Mouse (Mus musculus): ENCODE measurements around the gene Hspbp1. TPM values are rescaled to one million over a fixed set of nuclear protein-coding genes. Genes with fewer than 3 reads are reported as not detected.

Gene Hspbp1
- polyA plus RNA-seq (2015; fragmentation: Nextera tagmentation; extraction: Ambion mirVana): 50.6 and 51.7 TPM in 2 replicates

DNA sequence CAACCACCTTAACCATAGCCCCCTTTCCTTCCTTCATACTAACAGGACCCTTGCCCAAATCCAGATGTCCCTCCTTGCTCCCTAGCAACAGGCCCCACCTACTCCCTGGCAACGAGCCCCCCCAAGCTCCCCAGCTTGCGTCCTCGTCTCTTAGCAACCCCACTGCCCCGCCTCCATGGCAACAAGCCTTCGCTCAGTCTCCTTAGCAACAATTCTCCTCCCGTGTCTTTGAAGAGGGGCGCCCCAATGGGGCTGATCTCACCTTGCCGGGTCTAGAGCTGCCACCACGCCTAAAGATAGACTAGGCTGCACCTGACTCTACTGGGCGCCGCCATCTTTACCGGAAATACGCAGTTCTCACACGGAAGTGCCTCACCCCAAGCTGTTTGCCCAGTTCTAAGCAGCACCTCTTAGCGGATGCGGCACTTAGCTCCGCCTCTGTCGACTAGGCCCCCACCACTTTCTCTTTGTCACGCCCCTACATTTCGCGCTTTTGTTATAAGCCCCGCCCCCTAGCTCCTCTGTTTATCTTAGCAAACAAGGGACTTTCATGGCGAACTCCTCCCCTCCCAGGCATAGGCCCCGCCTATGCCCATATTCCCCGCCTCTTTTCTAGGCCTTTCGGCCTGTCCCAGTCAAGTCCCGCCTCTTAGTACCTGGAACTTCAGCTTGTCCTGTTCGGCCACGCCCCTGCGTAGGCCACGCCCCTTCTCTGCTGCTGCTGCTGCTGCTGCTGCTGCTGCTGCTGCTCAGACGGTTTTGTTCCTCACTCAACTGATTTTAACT is at the start of gene Hspbp1:
Hspbp1 (minus strand) TSS at position 437 of the 786 bp plus-strand sequence.

DNA sequence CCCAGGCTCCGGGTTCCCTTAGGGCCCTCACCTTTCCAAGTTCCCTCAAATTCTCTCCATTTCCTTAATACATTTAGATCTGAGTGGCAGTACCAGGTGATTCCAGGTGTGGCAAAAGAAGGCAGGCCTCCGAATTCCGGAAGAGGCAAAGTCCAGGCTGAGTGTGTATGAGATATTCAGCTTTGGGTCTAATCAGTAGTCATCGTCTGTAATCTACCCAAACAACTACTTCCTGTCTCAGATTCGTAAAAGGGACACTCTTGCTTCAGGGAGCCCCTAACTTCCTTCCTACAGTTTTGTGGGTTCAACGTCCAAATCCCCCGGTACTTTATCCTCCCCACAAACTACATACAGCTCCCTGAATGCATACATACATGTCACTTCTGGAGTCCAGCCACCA is 40.3 kb upstream of the Hspbp1 start, which contains the start of gene Tmem150b:
Tmem150b (minus strand) TSS at position 81 of the 400 bp plus-strand sequence.

DNA sequence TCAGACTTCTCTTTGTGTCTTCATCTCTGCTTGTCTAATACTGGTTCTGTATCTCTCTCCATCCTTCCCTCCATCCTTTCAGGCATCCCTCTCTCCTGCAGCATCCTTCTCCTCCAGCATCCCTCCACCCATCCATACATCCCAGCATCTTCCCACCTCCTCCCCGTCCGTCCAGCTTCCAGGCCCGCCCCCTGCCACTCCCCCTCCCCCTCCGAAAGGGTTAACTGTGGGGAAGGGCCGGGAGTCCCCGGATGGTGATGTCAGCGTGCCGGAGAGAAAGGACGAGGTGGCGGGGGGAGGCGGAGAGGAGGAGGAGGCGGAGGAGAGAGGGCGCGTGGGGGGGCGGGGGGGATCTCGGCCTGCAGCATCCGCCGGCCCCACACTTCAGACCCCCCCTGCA is 5.5 kb upstream of the Hspbp1 start, which contains the start of gene Brsk1:
Brsk1 (plus strand) TSS at position 218 of the 400 bp plus-strand sequence.

DNA sequence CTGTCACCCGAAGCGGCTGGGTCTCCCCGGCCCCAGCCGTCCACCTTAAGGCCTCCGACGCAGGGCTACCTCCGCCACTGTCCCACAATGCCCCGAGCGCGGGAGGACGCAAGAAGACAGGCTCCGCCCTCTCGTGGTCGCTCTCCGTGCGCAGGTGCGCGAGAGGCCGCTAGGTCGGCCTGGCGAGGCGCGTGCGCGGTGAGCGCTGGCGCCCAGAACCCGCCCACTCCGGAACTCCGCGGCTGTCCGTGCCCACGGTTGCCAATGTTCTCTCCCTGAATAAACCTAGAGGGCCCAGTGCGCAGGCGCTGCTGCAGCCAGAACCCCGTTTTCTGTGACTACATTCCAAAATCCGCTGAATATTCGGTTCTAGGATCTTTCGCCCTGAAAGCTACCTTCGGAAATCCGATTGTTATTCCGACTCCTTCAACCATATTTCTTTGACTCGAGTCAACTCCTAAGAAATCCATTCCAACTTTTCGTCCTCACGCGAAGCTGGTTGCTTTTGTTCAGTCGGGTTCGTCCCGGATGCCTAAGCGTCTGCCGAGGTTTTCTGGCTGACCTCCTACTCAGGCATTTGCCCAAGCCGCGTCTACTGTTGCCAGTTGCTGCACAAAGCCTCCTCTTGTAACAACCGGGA is 25.8 kb downstream of the Hspbp1 start, which contains the start of gene Ppp6r1:
Ppp6r1 (minus strand) TSS at position 108 of the 640 bp plus-strand sequence.

DNA sequence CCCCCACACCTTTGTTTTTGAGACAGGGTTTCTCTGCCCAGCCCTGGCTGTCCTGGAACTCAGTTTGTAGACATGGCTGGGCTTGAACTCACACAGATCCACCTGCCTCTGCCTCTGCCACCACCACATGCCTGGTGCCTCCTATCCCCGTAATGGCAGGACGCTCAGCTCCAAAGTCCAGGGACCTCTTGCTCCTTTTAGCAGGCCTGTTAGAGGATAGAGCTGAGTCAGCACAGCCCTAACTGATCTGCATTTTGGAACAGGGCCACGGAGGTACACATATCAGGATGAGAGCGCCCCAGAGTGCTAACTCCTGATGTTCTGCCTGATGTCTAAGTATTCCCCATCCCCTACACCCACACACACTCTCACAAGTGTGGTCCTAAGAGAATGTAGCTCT is 53.8 kb downstream of the Hspbp1 start, which contains the start of gene Tmem86b:
Tmem86b (minus strand) TSS at position 392 of the 400 bp plus-strand sequence.

Other genes starting within 250 kb of the Hspbp1 start
- gene Rdh13, start 239.4 kb downstream of the Hspbp1 start, polyA plus RNA-seq (2015; fragmentation: Nextera tagmentation; extraction: Ambion mirVana): 19.3 and 21.4 TPM in 2 replicates
- gene Eps8l1, start 224.4 kb downstream of the Hspbp1 start, polyA plus RNA-seq (2015; fragmentation: Nextera tagmentation; extraction: Ambion mirVana): 7.6 and 9.7 TPM in 2 replicates
- gene Ppp1r12c, start 183.4 kb downstream of the Hspbp1 start, polyA plus RNA-seq (2015; fragmentation: Nextera tagmentation; extraction: Ambion mirVana): 60.9 and 67.4 TPM in 2 replicates
- gene Tnnt1, start 168.7 kb downstream of the Hspbp1 start, polyA plus RNA-seq (2015; fragmentation: Nextera tagmentation; extraction: Ambion mirVana): 102 and 107 TPM in 2 replicates
- gene Tnni3, start 160.8 kb downstream of the Hspbp1 start, polyA plus RNA-seq (2015; fragmentation: Nextera tagmentation; extraction: Ambion mirVana): 1.5 and 2.5 TPM in 2 replicates
- 1.4 TPM in 2 replicates for gene Dnaaf3, start 152.6 kb downstream of the Hspbp1 start, polyA plus RNA-seq (2015; fragmentation: Nextera tagmentation; extraction: Ambion mirVana)
- 0.57 and 1.5 TPM in 2 replicates for gene Syt5, start 137.5 kb downstream of the Hspbp1 start, polyA plus RNA-seq (2015; fragmentation: Nextera tagmentation; extraction: Ambion mirVana)
- gene Ptprh, start 81.0 kb downstream of the Hspbp1 start, polyA plus RNA-seq (2015; fragmentation: Nextera tagmentation; extraction: Ambion mirVana): not detected in 2 replicates
- 0.64 and 1.0 TPM in 2 replicates for gene Tmem86b, start 53.6 kb downstream of the Hspbp1 start, polyA plus RNA-seq (2015; fragmentation: Nextera tagmentation; extraction: Ambion mirVana)
- 20.7 and 21.7 TPM in 2 replicates for gene Ppp6r1, start 26.0 kb downstream of the Hspbp1 start, polyA plus RNA-seq (2015; fragmentation: Nextera tagmentation; extraction: Ambion mirVana)
- gene Brsk1, start 5.5 kb upstream of the Hspbp1 start, polyA plus RNA-seq (2015; fragmentation: Nextera tagmentation; extraction: Ambion mirVana): 0.36 and 0.59 TPM in 2 replicates
- 0.13 TPM in 1 of 2 replicates, not detected in the other for gene Tmem150b, start 40.2 kb upstream of the Hspbp1 start, polyA plus RNA-seq (2015; fragmentation: Nextera tagmentation; extraction: Ambion mirVana)
- 23.7 and 24.3 TPM in 2 replicates for gene Kmt5c, start 55.0 kb upstream of the Hspbp1 start, polyA plus RNA-seq (2015; fragmentation: Nextera tagmentation; extraction: Ambion mirVana)
- 50.4 and 62.9 TPM in 2 replicates for gene Cox6b2, start 68.0 kb upstream of the Hspbp1 start, polyA plus RNA-seq (2015; fragmentation: Nextera tagmentation; extraction: Ambion mirVana)
- gene Fam71e2, start 86.2 kb upstream of the Hspbp1 start, polyA plus RNA-seq (2015; fragmentation: Nextera tagmentation; extraction: Ambion mirVana): not detected in 2 replicates
- gene Il11, start 97.8 kb upstream of the Hspbp1 start, polyA plus RNA-seq (2015; fragmentation: Nextera tagmentation; extraction: Ambion mirVana): 0.76 and 1.5 TPM in 2 replicates
- 0.35 TPM in 1 of 2 replicates, not detected in the other for gene Tmem190, start 97.9 kb upstream of the Hspbp1 start, polyA plus RNA-seq (2015; fragmentation: Nextera tagmentation; extraction: Ambion mirVana)
- 24.6 and 25.2 TPM in 2 replicates for gene Tmem238, start 104.6 kb upstream of the Hspbp1 start, polyA plus RNA-seq (2015; fragmentation: Nextera tagmentation; extraction: Ambion mirVana)
- 304 and 319 TPM in 2 replicates for gene Rpl28, start 107.8 kb upstream of the Hspbp1 start, polyA plus RNA-seq (2015; fragmentation: Nextera tagmentation; extraction: Ambion mirVana)
- 130 and 139 TPM in 2 replicates for gene Ube2s, start 127.5 kb upstream of the Hspbp1 start, polyA plus RNA-seq (2015; fragmentation: Nextera tagmentation; extraction: Ambion mirVana)
- 0.10 and 0.20 TPM in 2 replicates for gene Shisa7, start 159.6 kb upstream of the Hspbp1 start, polyA plus RNA-seq (2015; fragmentation: Nextera tagmentation; extraction: Ambion mirVana)
- gene Isoc2b, start 185.2 kb upstream of the Hspbp1 start, polyA plus RNA-seq (2015; fragmentation: Nextera tagmentation; extraction: Ambion mirVana): 8.1 and 9.4 TPM in 2 replicates
- gene Isoc2a, start 192.1 kb upstream of the Hspbp1 start, polyA plus RNA-seq (2015; fragmentation: Nextera tagmentation; extraction: Ambion mirVana): 0.64 and 0.98 TPM in 2 replicates
- gene Gm36210, start 221.4 kb upstream of the Hspbp1 start, polyA plus RNA-seq (2015; fragmentation: Nextera tagmentation; extraction: Ambion mirVana): not detected in 2 replicates
- 1.7 and 2.3 TPM in 2 replicates for gene Zfp628, start 230.1 kb upstream of the Hspbp1 start, polyA plus RNA-seq (2015; fragmentation: Nextera tagmentation; extraction: Ambion mirVana)
- gene Nat14, start 237.0 kb upstream of the Hspbp1 start, polyA plus RNA-seq (2015; fragmentation: Nextera tagmentation; extraction: Ambion mirVana): 2.6 and 3.0 TPM in 2 replicates
- 3.7 and 4.8 TPM in 2 replicates for gene Ssc5d, start 240.7 kb upstream of the Hspbp1 start, polyA plus RNA-seq (2015; fragmentation: Nextera tagmentation; extraction: Ambion mirVana)

Data from urinary bladder, postnatal 0 days (tissue).